Comparison of ENCODE assay signal across 16 mouse cellular contexts in the genomic region with DNA sequence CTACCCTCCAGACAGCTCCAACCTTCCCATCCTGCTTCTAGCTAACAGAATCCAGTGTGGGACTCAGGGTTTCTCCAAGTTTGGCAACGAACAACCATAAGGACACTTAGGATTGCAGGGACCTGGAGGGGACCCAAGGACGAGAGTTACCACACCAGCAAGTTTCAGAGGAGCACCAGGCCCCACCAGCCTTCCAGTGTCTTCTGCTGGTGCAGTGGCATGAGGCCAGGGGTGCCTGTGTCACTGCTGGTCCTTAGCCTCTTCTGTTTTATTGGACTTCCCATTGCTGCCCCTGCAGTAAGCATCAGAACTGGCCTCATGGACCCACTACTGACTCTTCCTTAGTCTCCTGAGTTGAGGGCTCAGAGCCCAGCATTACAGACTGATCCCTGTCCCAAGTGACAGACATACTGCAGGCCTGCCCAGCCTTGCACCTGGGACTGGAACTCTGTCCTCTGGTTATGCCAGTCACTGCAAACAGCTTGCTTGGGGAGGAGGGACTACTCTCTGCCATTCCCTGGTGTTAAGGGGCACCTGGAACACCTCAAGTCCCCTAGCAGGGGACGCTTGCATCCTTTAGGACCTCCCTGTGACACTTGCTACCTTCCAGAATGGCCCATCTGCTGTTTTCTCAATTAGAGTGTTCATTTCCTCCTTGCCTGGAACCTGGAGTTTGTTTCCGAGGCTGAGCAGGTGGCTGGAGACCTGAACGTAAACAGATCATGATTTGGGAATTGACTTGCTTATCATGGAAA. TPM values are rescaled to one million over a fixed set of nuclear protein-coding genes. Genes with fewer than 3 reads are reported as not detected.
DNase-seq lines count a peak whose midpoint lies in the region; ATAC-seq and TF ChIP-seq lines count a peak whose summit lies in the region.
"Had no signal": no experiment of that assay in that cellular context is flagged by ENCODE, and none has a peak within 500 bp of the region (broad histone marks: within the 10 kb centered on the region; RNA-seq: fewer than 3 reads in every experiment).

No protein-coding gene starts in this region.

- no peaks in the 10 kb centered on the region for H3K36me3 ChIP-seq in neural tube, embryonic 13.5 days
- H3K36me3 ChIP-seq: embryonic facial prominence, embryonic 13.5 days; forebrain, embryonic 12.5 days; neural tube, embryonic 12.5 days had no signal

- H3K4me2 ChIP-seq in neural tube, embryonic 13.5 days: no peak overlapping the region
- H3K4me2 ChIP-seq: embryonic facial prominence, embryonic 13.5 days; forebrain, embryonic 12.5 days; lung, embryonic 14.5 days; neural tube, embryonic 12.5 days had no signal

- no peak for ATAC-seq in neural tube, embryonic 13.5 days (ENCODE audit: low read depth)

- no peaks in the 10 kb centered on the region for H3K27me3 ChIP-seq in neural tube, embryonic 13.5 days
- H3K27me3 ChIP-seq: embryonic facial prominence, embryonic 13.5 days; neural tube, embryonic 12.5 days; Patski had no signal

- TF ChIP-seq POLR2A in lung, adult 2 months (IDR thresholded peaks at IDR 0.05; ENCODE audit: borderline replicate concordance, extremely low read depth, low read depth, low read length): no peak

- no peak for DNase-seq in gastrocnemius, adult 2 months
- DNase-seq in gastrocnemius, postnatal 14 days: no peak
- no peak for DNase-seq in neural tube, embryonic 10.5 days (ENCODE audit: extremely low spot score, low spot score)
- peak; percentile 82 for DNase-seq in cerebellum, adult 9-11 months
- DNase-seq in thymus, postnatal 4 days: no peak
- no peak for DNase-seq in lung, adult 2 months
- DNase-seq: B cell, adult 2 months; layer of hippocampus, adult 9-11 months; thymus, postnatal 14 days had no signal

- peak overlapping the region; percentile 35 for H3K27ac ChIP-seq in gastrocnemius, adult 2 months
- 0 out of 2 replicates have a peak overlapping the region, but pooled peaks have one; percentile 9 for H3K27ac ChIP-seq in neural tube, embryonic 13.5 days (replicated peaks)
- H3K27ac ChIP-seq: embryonic facial prominence, embryonic 13.5 days; forebrain, embryonic 12.5 days; macrophage; neural tube, embryonic 12.5 days had no signal

- TF ChIP-seq CTCF in gastrocnemius, adult 2 months (IDR thresholded peaks at IDR 0.05): no peak
- TF ChIP-seq CTCF in lung, adult 2 months (IDR thresholded peaks at IDR 0.05; ENCODE audit: insufficient read depth, low read length): no peak

- H3K9me3 ChIP-seq in neural tube, embryonic 13.5 days: no peaks in the 10 kb centered on the region
- H3K9me3 ChIP-seq: embryonic facial prominence, embryonic 13.5 days; forebrain, embryonic 12.5 days; neural tube, embryonic 12.5 days had no signal

- no peak overlapping the region; the same call in 1 of the 2 replicates for H3K4me3 ChIP-seq in gastrocnemius, adult 2 months
- no peak overlapping the region for H3K4me3 ChIP-seq in neural tube, embryonic 13.5 days
- H3K4me3 ChIP-seq in lung, adult 2 months (replicated peaks; ENCODE audit: extremely low read depth, low read depth, low read length): no peak overlapping the region
- H3K4me3 ChIP-seq: embryonic facial prominence, embryonic 13.5 days; forebrain, embryonic 12.5 days; neural tube, embryonic 12.5 days had no signal

- intact Hi-C loops in gastrocnemius, adult 2 months (cut with DNase I): no loop called here
- intact Hi-C loops in gastrocnemius, postnatal 14 days (cut with DNase I; ENCODE audit: low total_unique reads): no loop called here

- H3K4me1 ChIP-seq in neural tube, embryonic 13.5 days (replicated peaks): peaks cover 15% of the 10 kb centered on the region
- H3K4me1 ChIP-seq in lung, adult 2 months (ENCODE audit: control insufficient read depth, insufficient read depth, low read length): no peaks in the 10 kb centered on the region

- H3K9ac ChIP-seq in neural tube, embryonic 13.5 days: no peak overlapping the region
- H3K9ac ChIP-seq: embryonic facial prominence, embryonic 13.5 days; forebrain, embryonic 12.5 days; lung, embryonic 14.5 days; neural tube, embryonic 12.5 days had no signal

- WGBS in neural tube, embryonic 13.5 days: 65% methylated on average over 5 of the region's 5 CpGs
- 49% methylated on average over 5 of the region's 5 CpGs for WGBS in lung, adult 2 months

RNA-seq across cellular contexts. Expression of gene Odc1, which starts 30.7 kb away (rescaled TPM):
- 100 to 1,000 TPM in 1 of 2 experiments, 10 to 100 TPM in 1; 50.3 to 379 TPM for total RNA-seq in gastrocnemius, adult 2 months (2021)
- total RNA-seq in gastrocnemius, postnatal 14 days (2021): 10 to 100 TPM; 53.9 to 79.8 TPM
- 133 and 157 TPM in 2 replicates for polyA plus RNA-seq in neural tube, embryonic 13.5 days (2015; fragmentation: Nextera tagmentation; extraction: Ambion mirVana)
- polyA plus RNA-seq in lung, adult 2 months (2012; rRNA removed): 48.1 and 59.5 TPM in 2 replicates
